Mouse (Mus musculus): ENCODE results near the gene Lamc2.

Gene Lamc2

DNA sequence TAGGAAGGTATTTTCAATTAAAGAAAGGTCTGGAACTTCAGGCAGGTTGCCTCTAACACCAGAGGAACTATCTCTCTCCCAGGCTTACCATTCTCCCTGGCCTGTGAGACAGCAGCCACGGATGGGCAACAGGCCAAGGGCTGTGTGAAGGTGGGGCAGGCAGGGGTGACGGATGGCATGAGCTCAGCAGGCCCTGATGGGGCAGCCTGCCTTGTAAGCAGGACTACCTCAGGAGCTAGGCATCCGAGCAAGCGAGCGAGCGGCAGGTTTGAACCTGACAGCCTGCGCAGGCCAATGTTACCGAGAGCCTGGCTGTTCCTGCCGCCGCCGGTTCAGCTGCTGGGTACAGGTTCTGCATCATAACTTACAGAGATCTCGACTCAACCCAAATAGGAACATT lies 11.4 kb downstream of the Lamc2 start:
- peak; percentile 80 to 82 for DNase-seq

DNA sequence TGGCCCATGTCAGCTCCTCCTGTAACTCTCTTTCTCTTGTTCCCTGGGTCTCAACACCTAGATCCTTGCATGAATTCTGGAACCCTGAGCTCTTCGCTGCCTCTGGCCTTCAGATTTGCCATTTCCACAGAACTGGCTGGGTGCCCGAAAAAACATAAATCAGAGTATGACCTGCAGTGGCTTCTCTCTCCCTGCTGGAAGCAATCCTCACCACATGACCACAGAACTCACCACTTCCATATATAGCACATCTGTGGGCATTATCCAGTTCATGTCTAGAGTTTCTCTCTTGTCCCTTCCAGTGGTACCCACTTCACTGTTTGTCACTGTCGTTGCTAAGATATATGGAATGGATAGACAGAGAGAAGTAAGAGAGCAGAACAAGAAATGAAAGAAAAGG lies 13.0 kb downstream of the Lamc2 start:
- no peak for DNase-seq

DNA sequence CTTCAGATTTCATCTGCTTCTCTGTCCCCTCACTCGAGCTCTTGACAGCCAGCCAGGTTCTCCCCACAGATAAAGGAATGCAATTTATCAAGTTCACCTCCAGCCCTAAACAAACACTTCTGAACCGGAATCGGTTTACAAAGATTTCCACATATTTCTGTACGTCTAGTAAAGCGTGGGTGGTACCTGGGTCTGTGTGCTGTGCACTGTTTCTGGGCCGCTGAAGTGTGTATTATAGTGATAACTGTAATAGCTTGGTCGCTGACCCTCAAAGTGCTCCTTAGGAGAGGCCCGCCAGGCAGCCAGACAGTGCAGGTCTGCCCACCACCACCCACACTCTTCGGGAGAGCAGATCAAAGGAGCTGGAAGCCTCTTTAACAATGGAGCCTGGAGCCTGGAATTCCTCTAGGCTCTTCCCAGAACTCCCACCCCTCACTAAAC lies 13.9 kb downstream of the Lamc2 start:
- DNase-seq, result no peak

DNA sequence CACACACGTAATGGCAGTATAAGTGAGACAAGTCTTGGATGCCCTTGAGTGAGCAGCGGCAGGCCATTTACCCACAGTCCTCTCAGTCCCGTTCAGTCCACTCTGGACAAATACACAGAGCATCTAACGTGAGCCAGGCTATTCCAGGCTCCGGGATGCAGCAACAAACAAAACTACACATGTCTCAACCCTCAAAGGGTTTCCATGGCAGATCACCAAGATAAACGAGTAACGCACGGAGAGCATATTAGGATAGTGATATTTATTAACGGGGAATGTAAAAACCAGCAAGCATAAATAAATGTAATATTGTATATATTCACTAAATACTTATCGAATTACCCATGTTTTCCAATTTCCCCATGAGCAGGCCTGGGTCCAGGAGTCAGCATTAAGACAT lies 15.2 kb downstream of the Lamc2 start:
- DNase-seq, result no peak

DNA sequence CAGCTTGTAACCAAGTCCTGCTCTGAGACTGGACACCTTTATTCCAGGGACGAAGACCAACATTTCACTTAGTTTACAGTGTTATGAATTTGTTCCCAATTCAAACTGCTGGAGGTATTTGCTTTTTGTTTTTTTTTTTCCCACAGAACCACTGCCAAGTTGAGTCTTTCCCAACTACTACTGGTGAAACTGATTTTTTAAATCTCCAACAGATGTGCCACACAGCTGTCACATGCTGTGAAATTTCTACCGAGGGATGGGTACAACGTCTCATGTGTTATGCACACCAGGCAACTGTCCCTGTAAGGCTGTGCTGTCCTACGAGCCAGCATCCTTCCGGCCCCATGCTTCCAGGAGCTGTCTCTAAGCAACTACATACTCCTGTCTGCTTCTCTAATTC lies 18.0 kb downstream of the Lamc2 start:
- DNase-seq, result no peak

DNA sequence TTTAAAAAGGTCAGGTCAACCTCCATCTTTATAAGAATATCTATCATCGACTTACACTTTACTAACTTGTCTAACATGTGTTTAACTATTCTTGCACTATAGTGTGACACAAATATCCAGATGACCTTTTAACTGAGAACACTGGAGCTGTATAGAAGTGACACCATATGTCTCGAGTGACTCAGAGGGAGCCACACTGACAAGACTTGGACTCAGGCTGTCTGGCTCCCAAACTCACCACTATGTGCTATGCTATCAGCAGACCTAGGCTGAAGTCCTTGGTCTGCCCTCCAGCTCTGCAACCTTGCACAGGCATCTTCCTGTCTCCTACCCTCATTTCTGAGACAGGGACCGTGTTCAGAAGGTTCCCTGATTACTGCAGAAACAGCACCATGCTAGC lies 22.4 kb downstream of the Lamc2 start:
- DNase-seq, result no peak

DNA sequence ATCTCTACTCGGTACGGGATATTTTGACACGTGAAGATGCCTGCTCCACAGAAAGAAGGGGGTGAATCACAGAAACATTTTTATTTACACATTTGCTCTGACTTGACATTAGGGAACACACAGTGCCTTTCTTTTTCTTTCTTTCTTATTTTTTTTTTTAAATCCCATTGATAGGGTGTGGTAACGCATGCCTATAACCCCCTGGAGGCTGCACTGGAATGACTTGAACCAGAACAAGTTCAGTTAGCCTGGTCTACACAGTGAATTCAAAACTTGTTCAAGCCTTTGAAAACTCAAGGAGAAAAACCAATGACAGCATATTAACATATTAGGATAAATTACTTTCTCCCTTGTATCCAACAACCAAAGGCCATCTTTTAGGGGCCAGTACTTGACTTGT lies 27.1 kb downstream of the Lamc2 start:
- DNase-seq, result no peak

DNA sequence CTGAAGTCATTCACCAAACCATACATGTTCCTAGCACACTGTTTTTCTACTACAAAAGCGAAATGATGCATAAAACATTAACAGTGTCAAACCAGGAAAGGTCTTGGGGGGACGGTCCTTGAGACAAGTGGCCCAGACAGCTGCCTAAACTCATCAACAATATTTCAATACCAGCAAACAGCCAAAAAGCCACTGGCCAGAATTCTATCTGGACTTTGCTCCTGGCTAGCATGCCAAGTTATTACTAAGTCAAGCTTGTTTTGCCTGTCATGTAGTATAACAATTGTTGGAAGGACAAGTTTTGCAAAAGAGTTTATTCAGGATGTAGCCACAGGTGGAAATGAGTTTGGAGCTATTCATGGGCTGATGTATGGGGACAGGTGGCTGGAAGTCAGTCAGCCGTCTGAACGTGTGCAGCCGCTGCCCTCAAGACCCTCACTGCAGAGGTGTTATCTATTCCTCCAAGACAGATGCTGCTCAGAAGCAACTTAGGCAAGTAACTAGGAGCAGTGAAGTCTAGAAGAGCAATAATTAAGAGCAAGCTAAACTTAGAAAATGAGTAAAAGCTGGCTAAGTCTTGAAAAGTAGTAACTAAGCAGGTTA lies 29.1 kb downstream of the Lamc2 start:
- no peak for DNase-seq

DNA sequence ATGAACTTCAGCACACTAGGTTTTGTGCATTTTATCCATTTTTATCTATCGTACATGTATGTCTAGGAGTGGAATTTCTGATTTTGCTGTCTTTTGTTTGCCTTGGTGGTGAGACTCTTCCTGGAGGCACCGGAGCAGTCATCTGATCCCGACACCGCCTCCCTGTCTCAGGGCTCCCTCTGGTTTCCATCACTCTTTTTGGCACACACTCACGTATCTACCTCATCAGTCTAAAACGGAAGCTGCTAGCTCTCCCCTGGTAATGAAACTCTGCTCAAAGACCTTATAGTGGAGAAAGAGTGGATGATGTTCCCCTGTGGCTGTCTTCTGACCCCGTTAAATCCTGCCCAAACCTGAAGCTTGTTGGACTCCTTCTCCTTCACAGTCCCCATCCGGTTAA lies 30.9 kb downstream of the Lamc2 start:
- no peak for DNase-seq

DNA sequence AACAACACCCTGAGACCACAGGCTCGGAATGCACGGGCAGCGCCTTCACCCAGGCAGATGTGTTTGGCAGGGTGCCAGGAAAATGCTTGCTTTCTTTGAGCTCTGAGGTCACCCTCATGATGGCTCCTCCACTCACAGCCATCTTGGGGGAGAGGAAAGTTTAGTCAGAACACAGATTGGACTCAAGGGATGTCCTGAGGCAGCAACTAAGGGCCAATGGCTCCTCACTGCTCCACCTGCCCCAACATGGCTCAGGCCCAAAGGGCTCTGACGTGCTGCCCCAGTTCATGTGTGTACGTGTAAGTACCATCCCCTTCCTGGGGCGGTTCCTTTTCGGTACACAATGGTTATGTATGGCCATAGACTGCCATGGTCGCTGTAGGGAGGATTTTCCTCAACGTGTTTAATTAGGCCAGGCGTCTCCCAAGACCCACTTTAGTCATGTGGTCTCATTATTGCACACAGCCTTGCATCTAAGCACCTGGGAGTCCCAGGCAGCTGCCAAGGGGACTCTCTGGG lies 32.6 kb downstream of the Lamc2 start:
- no peak for DNase-seq

DNA sequence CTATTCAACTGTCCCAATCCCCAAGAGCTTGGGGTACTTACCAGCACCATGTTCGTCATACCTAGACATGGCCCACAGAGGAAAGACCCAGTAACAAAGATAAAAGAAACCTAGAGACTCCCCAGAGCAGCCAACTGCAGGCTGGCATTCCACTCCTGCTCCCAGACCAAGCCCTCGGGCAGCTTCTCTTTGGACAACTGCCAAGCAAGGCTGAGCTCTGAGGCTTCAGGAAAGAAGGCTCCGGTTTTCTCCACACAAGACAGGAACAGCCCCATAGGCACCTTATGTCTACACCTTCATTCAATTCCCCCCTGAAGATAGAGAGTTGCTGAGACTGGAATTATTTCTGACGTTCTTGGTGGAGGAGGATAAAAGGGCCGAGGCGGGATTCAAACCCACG lies 33.7 kb downstream of the Lamc2 start:
- no peak for DNase-seq

DNA sequence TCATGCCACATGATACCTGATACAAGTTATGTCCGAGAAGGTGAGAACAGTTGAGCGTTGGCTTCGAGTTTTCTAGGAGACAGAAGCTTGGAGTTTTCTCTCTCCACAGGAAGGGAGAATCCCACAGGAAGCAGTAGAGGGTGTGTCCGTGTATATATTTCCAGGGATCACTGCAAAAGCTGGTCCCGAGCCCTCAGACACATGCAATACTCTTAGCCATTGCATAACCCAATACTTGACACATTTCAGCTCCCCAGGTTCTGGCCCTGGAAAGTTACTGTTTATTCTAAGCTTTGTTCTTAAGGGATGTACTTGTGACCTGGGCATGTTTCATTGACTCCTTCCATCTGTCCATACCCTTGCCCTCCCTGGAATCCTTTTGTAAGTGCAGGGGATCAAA lies 40.5 kb downstream of the Lamc2 start:
- DNase-seq, result no peak

DNA sequence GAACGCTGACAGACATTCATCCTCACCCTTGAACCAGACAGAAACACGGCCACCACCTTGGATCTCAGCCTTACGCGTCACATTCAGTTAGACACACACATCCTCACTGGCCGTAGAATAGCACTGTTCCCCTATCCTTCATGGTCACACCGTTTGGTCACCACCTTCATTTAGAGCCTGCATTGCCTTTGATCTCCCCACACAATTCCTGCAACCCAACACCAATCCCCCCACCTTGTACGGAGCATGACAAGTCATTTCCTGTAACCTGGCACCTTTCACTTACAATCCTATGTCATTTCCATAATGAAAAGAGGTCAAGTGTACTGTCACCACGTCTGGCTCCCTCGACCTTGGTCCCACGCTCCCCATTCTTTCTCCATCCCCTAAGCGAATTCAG lies 42.2 kb downstream of the Lamc2 start:
- DNase-seq, result no peak

DNA sequence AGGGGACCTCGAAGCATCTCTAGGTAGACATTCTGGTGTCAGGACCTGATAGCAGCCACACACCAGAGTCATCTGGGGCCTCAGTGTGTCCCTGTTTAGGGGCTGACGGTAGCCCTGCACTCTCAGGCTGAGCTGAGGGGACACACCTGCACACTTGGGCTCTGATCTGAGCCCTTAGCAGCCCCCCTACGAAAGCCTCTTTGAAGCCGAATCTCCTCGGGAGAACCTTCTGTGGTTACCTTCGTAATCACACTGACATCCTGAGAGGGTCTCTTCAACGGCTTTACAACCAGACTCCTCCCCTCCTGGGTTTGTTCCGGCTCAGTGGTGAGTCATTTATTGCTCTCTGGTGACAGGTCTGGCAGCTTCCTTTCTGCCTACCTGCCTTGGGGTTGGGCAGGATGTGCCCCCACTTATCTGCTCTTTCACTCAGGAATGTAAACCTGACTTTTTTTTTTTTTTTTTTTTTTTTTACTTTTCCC lies 45.5 kb downstream of the Lamc2 start:
- DNase-seq, result no peak

DNA sequence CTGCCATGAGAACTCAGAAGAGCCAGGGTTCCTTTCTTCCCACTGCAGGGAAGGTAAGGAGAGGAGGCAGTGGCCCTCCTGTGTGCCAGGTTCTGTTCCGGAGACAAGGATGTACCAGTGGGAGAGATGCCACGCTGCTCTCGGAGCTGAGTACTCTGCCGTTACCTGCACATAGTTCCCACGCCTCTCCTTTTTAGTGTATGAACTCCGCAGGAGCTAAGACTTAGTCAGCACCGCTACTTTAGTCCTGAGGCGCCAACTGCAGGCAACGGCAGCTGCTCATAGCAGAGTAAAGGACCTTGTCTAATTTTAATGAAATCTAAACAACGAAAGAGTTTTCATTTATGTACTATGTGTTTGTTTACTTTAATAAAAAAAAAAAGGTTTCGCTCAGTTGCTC lies 46.0 kb downstream of the Lamc2 start:
- no peak for DNase-seq

DNA sequence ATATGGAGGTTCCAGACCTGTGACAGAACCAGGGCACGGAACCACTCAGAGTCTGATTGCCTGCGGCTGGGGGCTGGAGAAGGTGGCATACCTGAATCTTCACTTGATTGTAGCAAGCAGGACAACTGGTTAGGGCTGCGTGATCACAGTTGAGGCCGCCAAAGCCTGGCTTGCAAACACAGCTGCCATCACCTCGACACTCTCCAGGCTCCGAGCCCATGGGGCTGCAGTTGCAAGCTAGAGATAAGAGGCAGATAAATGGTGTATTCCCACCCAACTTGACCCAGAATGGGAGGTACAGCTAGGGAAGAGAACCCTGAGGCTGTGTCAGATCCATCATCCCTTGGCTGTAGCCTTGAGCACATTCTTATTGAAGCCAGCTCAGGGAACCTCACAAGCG lies 46.6 kb downstream of the Lamc2 start:
- DNase-seq, result no peak

DNA sequence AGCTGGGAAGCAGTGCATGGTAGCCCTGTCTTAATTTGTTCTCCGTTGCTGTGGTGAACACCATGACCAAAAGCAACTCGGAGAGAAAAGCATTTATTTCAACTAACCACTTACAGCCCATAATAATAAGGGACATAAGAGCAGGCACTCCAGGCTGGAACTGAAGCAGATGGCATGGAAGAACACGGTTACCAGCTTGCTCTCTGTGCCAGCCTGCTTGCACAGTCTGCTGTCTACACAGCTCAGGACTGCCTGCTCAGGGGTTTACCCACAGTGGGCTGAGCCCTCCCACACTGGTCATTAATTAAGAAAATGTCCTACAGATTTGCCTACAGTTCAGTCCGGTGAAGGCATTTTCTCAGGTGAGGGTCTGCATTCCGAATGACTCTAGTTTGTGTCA lies 47.8 kb downstream of the Lamc2 start:
- peak; percentile 39 to 43 for DNase-seq

DNA sequence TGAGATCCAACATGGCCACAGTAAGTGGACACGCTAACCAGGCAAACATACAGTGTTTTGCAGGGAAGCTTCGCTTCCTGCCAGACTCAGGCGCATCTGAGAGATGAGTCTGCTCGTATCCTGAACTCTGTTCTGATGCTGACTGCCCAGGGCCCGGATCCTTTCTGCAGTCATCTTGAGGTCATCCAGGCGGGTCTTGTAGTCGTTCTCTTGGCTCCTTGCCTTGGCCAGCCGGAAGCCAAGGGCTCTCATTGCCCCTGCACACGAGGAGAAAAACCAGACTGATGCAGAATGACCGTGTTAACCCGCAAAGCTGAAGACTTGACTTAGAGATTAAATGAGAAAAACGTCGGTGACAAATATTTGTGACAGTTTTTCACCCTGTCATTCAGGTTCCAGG lies 49.6 kb downstream of the Lamc2 start:
- no peak for DNase-seq

DNA sequence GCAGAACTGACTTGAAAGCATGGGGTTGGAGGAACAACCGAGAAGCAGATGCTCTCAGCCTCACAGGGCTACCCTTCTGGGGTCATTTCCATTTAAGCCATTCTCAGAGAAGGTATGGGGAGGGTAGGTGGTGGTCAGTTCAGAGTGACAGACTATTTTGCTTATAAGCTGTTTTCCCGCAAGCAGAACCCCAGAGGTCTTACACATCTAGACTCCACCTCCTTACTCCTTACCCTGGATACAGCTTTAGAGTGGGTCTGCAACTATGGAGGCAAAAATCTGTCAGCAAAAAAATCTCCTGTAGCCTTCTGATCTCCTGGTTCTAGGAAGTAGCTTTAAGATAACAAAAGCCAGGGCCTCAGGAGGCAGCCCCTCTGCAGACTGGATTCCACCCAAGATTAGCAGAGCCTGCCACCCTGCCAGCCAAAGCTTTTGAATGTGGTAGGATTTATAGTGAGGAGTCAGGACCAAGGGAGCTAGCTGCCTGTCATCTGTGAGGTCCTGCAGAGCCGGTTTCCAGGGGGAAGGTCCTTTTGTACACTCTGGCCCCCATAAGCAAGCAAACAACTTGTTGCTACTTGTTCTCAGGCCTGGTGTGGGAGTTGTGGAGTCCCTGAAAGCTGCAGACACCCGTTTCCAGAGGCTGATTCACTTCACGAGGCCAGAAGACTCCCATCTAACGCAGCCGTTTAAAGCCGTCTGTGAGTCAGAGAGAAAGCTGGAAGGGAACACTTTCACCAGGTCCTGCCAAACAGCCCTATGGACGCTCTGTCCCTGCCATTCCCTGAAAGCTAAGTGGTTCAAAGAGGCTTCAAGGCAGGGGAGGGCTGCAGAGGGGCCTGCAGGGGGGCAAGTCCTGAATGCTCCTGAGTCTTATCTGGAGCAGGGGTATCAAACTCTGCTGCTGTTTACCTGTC lies 52.1 kb downstream of the Lamc2 start:
- DNase-seq, result no peak

DNA sequence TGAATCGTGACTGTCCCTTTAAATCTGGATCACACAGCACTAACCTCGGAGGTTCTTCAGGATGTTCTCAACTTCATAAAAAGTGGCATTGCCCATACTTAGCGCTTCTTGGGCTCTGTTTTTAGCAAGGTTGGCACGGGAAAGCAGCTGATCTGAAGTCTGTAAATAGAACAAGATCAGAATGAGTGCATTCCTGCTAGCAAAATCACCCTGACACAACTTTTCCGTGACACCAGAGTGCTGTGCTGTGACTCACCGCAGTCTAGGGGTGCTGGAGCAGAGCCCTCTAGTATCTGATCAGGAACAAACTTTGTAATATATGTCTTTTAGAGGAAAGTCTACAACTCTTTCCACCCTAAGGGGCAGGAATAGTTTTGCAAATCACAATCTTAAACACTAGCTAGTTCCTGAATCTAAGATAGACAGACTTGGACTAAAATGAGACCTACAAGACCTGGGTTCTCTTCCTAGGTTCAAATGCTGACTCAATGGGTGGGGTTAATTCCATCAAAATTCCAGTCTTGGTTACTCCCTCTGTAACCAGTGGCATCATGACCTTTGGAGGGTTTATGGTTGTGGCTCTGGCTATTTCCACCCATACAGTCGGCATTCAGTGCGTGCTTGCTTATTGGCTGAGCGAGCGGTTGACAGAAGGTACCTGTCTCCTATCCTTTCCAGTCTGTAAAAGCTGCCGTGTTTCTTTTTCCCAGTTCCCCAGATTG lies 56.1 kb downstream of the Lamc2 start:
- DNase-seq, result no peak

DNA sequence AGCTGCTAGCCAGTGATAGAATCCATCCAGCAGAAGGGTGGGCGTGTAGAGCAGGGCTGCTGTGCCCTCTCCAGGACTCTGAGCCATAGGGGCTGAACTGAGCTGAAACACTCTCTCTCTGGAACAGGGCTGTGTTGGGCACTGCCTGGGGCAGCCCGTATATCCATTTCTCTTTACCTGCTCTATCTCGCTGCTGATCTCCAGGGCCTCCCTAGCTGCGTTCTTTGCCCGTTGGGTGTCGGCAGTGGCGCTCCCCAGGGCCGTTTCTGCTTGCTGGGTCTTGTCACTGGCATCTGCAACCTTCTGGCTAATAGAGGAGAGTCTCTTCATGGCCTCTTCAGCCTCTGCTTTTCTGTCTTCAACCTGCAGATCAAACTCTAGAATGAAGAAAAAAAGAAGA lies 57.5 kb downstream of the Lamc2 start:
- no peak for DNase-seq

DNA sequence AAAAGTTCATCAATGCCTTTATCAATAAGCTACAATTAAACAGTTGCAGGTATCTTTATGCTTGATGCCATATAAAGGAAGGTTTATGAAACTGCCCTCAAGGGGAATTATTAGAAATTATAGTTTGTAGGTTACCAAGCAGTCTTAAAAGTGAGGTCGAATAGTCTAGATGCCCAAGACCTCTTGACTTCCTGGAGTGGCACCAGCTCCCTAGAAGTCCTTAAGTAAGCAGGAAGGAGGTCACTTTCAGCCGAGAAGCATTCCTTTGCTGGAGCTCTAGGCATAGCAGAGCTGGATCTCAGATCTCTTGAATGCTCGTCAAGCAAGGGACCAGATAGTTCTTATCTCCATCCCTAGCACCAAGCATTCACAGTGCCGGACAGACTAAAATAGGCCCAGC lies 58.6 kb downstream of the Lamc2 start:
- DNase-seq, result no peak

Data from cerebellum, adult 18-20 months (tissue).